Mouse (Mus musculus): ENCODE data around the gene Chst3.

GRCm38 (mm10) chr10:60168306-60168705 is 50.8 kb downstream of the Chst3 start:
- TF ChIP-seq CTCF (IDR thresholded peaks at IDR 0.05; ENCODE audit: low read depth, low read length) (no peak), POLR2A (IDR thresholded peaks at IDR 0.05; ENCODE audit: insufficient read depth, low read length) (no peak)
